Mouse (Mus musculus): ENCODE data around the gene Itgal. TPM values are rescaled to one million over a fixed set of nuclear protein-coding genes. Genes with fewer than 3 reads are reported as not detected.

The Itgal gene
- polyA plus RNA-seq, 1 experiment from 2014 or later, result 0.69 TPM

DNA sequence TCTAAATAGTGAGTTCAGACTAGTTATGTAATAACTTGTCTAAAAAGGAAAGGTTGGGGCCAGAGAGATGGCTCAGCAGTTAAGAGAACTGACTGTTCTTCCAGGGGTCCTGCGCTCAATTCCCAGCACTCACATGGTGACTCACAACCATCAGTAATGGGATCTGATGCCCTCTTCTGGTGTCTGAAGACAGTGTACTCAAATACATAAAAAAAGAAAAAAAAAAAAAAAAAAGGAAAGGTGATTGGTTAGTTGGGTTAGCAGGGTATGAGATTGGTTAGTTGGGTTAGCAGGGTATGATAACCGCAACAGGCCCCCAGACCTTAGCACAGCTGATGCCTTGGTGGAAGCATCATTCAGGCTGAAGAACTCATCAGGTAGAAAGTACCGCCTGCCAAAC, 32.5 kb upstream of the Itgal start:
- Histone ChIP-seq H3K27ac (no peak overlapping the region), H3K4me3 (no peak overlapping the region), H3K4me1 (peaks cover 22% of the 10 kb centered on the region), H3K27me3 (no peaks in the 10 kb centered on the region), H3K36me3 (peaks cover 4% of the 10 kb centered on the region), H3K9ac (no peak overlapping the region), H3K4me2 (replicated peaks) (no peak overlapping the region), H3K9me3 (peaks cover 5% of the 10 kb centered on the region)
- no peak for ATAC-seq (ENCODE audit: low FRiP score, low read depth)
- WGBS, result 95% methylated on average over 3 of the region's 3 CpGs

DNA sequence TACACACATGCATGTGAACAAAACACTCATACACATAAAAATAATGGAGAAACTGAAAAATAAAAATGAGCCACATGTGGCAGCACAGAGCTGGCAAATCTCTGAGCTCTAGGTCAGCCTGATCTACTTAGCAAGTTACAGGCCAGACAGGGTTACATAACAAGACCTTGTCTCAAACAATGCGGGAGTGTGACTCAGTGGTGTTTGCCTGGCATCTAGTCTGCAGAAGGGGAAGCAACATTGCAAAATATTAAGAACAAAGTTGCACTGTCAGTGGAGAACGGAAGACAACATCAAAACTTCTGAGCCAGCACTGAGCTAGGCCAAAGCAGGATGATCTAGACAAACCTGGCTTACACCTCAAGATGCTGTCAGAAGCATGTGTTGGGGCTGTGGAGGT, 25.8 kb upstream of the Itgal start:
- ATAC-seq (ENCODE audit: low FRiP score, low read depth), result no peak
- Histone ChIP-seq H3K27ac (no peak overlapping the region), H3K27me3 (no peaks in the 10 kb centered on the region), H3K4me2 (replicated peaks) (no peak overlapping the region), H3K9ac (no peak overlapping the region), H3K9me3 (peaks cover 12% of the 10 kb centered on the region), H3K4me1 (peaks cover 16% of the 10 kb centered on the region), H3K36me3 (peaks cover 48% of the 10 kb centered on the region), H3K4me3 (no peak overlapping the region)
- 87% methylated on average over 2 of the region's 2 CpGs for WGBS

DNA sequence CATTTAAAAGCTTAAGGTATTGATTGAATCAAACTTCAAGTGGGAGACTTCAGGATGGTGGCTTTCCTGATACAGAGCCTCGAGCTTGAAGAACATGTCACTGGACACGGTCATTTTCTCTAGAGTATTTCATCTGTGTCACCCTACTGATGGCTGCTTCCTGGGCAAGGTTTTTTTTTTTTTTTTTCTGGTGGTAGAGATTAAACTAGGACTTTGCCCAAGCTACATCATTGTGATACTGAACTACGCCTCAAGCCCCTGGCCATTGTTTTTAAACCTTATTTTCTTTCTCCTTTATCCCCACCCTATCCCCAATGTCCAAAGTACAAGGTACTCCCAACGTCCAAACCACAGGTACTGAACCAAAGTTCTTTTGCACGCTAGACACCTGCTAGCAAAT, 25.4 kb upstream of the Itgal start:
- no peak overlapping the region for H3K27ac ChIP-seq
- peaks cover 12% of the 10 kb centered on the region for H3K9me3 ChIP-seq
- peaks cover 16% of the 10 kb centered on the region for H3K4me1 ChIP-seq
- H3K36me3 ChIP-seq, result peaks cover 48% of the 10 kb centered on the region
- no peak overlapping the region for H3K4me3 ChIP-seq
- WGBS, result 92% methylated on average over 5 of the region's 5 CpGs
- H3K9ac ChIP-seq, result no peak overlapping the region
- H3K27me3 ChIP-seq, result no peaks in the 10 kb centered on the region
- no peak for ATAC-seq (ENCODE audit: low FRiP score, low read depth)
- no peak overlapping the region for H3K4me2 ChIP-seq (replicated peaks)

DNA sequence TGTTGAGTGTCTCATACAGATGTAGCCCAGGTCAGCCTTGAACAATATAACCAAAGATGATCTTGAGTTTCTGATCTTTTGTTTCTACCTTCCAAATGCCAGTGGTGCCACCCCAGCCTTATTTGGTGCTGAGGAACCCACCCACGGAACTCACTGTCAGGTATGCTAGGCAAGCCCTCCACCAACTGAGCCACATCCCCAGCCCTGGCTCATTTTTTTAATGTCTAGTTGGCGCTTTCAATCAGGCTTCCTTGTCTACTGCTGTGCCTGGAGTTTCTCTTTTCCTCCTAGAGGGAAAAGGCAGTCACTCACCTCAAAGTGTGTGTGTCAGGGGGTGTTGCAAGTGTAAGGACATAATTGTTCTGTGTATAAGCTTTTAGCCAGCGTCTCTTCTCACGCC, 25.0 kb upstream of the Itgal start:
- 97% methylated on average over 4 of the region's 4 CpGs for WGBS
- peaks cover 48% of the 10 kb centered on the region for H3K36me3 ChIP-seq
- H3K9me3 ChIP-seq, result peaks cover 12% of the 10 kb centered on the region
- ATAC-seq (ENCODE audit: low FRiP score, low read depth), result no peak
- no peak overlapping the region for H3K27ac ChIP-seq
- peaks cover 16% of the 10 kb centered on the region for H3K4me1 ChIP-seq
- H3K27me3 ChIP-seq, result no peaks in the 10 kb centered on the region
- H3K9ac ChIP-seq, result no peak overlapping the region
- no peak overlapping the region for H3K4me2 ChIP-seq (replicated peaks)
- H3K4me3 ChIP-seq, result no peak overlapping the region

DNA sequence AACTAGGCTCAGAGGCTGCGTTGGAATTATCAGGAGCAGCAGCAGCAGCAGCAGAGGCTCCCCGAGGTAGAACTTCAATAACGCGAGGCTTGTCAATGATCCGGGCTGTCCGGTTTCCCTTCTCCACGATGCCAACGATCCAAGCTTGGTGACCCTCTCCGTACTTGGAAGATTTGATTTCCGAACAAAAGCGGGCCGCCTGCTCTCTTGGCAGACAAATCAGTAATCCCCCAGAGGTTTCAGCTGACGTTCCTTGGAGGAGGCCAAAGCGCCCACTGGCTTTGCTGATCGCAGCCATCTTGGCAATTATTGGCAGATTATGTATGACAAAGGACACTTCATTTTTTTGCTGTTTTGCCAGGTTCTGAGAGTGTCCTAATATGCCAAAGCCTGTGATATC, 23.5 kb upstream of the Itgal start:
- WGBS, result 97% methylated on average over 15 of the region's 15 CpGs
- no peak for ATAC-seq (ENCODE audit: low FRiP score, low read depth)
- no peak overlapping the region for H3K27ac ChIP-seq
- H3K4me3 ChIP-seq, result peak overlapping the region; percentile 82
- peaks cover 12% of the 10 kb centered on the region for H3K9me3 ChIP-seq
- H3K36me3 ChIP-seq, result peaks cover 48% of the 10 kb centered on the region
- H3K27me3 ChIP-seq, result no peaks in the 10 kb centered on the region
- H3K9ac ChIP-seq, result no peak overlapping the region; the same call in 1 of the 2 replicates
- peak overlapping the region; percentile 93 for H3K4me2 ChIP-seq (replicated peaks)
- peaks cover 16% of the 10 kb centered on the region for H3K4me1 ChIP-seq

DNA sequence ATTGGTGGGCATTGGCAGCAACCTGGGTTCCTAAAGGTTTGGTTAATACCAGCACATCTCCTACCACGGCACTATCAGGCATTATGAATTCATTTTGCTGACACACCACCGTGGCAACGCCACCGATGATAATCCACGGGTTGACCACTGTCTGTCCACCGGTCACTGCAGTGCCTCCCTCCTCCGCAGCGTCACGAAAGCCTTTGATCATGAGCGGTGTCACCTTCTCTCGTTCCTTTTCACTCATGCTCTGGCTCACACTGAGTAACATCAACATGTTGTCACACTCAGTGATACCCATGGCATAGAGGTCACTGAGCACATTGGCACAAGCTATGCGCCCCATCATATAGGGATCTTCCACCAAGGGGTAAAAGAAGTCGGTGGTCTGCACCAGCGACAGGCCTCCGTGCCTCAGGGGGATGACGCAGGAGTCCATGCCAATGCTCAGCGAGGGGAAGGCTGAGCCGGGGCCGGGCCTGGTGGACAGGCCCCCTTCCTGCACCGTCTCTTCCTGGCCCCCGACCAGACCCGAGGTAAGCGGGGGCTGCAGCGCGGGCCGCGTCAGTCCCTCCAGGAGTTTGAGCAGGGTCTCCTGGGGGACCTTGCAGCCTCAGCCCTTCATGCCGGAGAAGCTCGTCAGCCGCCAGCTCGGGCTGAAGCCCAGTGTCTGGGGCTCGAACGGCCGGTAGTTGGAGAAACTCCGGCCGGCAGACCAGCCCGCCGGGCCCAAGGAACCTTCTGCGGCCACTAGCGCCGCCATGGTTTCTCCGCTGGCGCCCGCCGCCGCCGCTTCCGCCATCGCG, 22.7 kb upstream of the Itgal start:
- peaks cover 45% of the 10 kb centered on the region for H3K36me3 ChIP-seq
- no peaks in the 10 kb centered on the region for H3K27me3 ChIP-seq
- 17% methylated on average over 50 of the region's 50 CpGs for WGBS
- H3K9me3 ChIP-seq, result peaks cover 9% of the 10 kb centered on the region
- peak overlapping the region; percentile 94 for H3K9ac ChIP-seq
- peak overlapping the region; percentile 82 for H3K4me3 ChIP-seq
- peak overlapping the region; percentile 93 for H3K4me2 ChIP-seq (replicated peaks)
- H3K27ac ChIP-seq, result peak overlapping the region; percentile 88
- peak; percentile 75 for ATAC-seq (ENCODE audit: low FRiP score, low read depth)
- H3K4me1 ChIP-seq, result peaks cover 16% of the 10 kb centered on the region

DNA sequence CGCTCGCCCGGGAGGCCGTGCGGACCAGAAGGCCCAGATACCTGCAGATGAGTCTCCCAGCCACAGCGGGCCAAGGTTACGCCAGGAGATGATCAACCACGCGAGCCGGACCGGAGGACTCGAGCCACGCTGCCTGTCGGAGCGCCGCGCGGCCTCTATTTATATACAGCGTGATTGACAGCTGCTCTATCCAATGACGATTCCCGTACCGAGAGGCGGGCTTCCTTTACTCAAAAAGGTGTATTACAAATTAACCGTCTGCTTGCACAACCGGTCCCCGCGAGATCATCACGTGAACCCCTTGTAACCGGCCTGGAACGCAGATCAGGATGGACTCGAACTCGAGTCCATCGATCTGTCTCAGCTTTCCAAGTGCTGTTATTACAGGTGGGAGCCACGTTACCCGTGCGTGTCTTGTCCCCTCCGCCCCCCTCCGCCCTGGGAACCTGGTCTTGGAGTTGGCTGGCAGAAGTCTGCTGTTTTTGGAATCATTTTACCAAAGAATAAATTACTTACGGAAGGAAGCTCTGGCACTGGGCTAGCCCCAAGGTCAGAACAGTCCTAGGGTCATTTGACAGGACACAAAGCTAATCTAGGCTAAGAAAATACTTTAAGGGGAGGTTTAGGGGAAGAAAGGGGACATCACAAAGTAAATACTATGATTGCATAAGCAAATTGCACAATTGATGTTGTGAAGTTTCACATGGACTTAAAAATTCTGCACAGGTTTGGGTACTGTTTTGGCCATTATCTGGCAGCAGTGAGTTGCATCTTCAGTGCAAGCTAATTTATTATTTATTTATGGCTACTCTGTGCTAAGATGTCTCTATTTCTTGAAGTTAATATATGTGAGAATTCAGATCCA, 21.9 kb upstream of the Itgal start, which contains the start of gene Sephs2:
Gene Sephs2, minus strand, starts transcription at position 131 of the 865 bp plus-strand sequence.
- Histone ChIP-seq H3K36me3 (peaks cover 37% of the 10 kb centered on the region), H3K9ac (peak within 1 kb of the TSS; percentile 94), H3K4me2 (replicated peaks) (peak within 1 kb of the TSS; percentile 93), H3K4me3 (peak within 1 kb of the TSS; percentile 82), H3K27ac (peak within 1 kb of the TSS; percentile 88), H3K4me1 (peaks cover 16% of the 10 kb centered on the region), H3K9me3 (0 out of 2 replicates have a peak, but pooled peaks cover 4% of the 10 kb centered on the region), H3K27me3 (no peaks in the 10 kb centered on the region)
- peak; percentile 92 for ATAC-seq (ENCODE audit: low FRiP score, low read depth)
- WGBS, result 2% methylated on average over 39 of the region's 39 CpGs

DNA sequence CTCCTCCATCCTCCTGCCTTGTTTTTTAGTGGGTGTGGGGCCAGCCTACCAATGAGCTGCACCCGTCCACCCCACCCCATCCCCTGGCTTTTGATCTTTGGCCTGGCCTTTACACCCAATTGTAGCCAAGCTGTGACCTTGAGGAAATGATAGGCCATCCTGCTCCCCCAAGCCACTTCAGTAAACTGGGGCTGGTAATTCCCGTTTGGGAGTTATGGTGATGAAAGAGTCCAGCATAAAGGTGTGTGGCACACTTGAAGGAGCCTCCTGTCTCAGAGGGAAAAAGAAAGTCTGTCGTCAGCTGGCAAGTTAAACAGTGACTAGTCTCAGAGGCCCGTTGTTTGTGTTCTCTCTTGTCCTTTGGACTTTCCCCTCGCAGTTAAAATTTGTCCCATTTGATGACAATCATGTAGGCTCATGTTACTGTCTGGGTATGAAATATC, 19.5 kb upstream of the Itgal start:
- Histone ChIP-seq H3K27ac (no peak overlapping the region), H3K4me3 (no peak overlapping the region), H3K9me3 (0 out of 2 replicates have a peak, but pooled peaks cover 4% of the 10 kb centered on the region), H3K27me3 (no peaks in the 10 kb centered on the region), H3K36me3 (peaks cover 13% of the 10 kb centered on the region), H3K4me2 (replicated peaks) (no peak overlapping the region), H3K4me1 (peaks cover 16% of the 10 kb centered on the region), H3K9ac (no peak overlapping the region)
- ATAC-seq (ENCODE audit: low FRiP score, low read depth), result no peak
- WGBS, result 62% methylated on average over 5 of the region's 5 CpGs

DNA sequence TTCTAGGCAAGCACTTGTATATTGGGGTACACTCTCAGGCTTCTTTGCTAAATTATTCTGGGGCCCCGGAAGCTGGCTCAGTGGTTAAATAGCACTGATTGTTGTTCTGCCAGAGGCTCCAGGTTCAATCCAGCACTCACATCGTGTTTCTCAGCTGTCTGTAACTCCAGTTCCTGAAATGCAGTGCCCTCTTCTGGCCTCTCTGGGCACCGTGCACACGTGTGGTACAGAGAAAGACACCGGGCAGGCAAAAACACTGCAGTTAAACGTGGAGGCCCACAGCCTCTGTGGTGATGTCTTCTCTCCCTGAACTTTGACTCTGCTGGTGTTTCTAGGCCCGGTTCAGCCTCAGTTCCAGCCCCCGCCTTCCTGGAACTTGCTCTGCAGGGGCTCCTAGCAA, 17.7 kb upstream of the Itgal start:
- Histone ChIP-seq H3K4me1 (peaks cover 4% of the 10 kb centered on the region; the same call in 1 of the 2 replicates), H3K36me3 (no peaks in the 10 kb centered on the region), H3K27me3 (no peaks in the 10 kb centered on the region), H3K9ac (no peak overlapping the region), H3K4me3 (no peak overlapping the region), H3K9me3 (no peaks in the 10 kb centered on the region), H3K27ac (no peak overlapping the region), H3K4me2 (replicated peaks) (no peak overlapping the region)
- WGBS, result 21% methylated on average over 8 of the region's 8 CpGs
- ATAC-seq (ENCODE audit: low FRiP score, low read depth), result no peak

DNA sequence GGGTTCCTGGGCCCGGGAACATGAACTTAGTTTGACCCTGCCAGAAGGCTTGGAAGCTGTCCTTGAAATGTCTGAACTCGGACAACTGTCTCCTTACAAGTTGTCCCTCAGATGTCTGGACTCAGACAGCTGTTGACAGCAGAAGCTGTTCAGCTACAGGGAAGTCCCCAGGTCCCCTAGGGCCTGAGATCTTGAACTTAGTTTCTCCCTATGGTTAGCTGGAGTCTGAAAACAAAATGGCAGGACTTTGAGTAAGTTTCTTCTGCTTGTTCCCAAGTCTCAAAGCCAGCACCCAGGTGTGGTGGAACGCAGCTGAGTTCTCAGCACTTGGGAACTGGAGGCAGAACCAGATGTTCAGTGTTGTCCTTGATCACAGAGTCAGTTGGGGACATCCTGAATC, 16.0 kb upstream of the Itgal start:
- no peak overlapping the region for H3K9ac ChIP-seq
- no peak overlapping the region for H3K27ac ChIP-seq
- H3K4me1 ChIP-seq, result no peaks in the 10 kb centered on the region
- WGBS, result 71% methylated on average over 3 of the region's 3 CpGs
- no peak for ATAC-seq (ENCODE audit: low FRiP score, low read depth)
- H3K36me3 ChIP-seq, result no peaks in the 10 kb centered on the region
- no peak overlapping the region for H3K4me3 ChIP-seq
- no peaks in the 10 kb centered on the region for H3K27me3 ChIP-seq
- no peak overlapping the region for H3K4me2 ChIP-seq (replicated peaks)
- H3K9me3 ChIP-seq, result no peaks in the 10 kb centered on the region

DNA sequence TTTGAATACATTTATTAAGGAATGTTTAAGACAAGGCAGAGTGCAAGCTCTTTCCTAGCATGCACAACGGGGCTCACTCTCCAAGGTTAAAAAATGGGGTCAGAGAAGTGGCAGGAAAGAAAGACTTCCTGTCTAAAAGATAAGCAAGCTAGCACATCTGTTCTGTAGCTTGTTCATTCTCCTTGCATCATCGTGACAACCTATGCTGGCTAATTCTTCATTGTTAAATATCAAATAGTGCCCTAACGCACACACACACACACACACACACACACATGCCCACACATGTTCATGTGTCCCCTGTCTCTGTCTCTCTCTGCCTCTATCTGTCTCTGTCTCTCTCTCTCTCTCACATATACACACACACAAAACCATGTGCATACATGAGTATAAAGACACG, 14.9 kb upstream of the Itgal start:
- Histone ChIP-seq H3K36me3 (no peaks in the 10 kb centered on the region), H3K9ac (no peak overlapping the region), H3K27me3 (no peaks in the 10 kb centered on the region), H3K4me1 (no peaks in the 10 kb centered on the region), H3K9me3 (no peaks in the 10 kb centered on the region), H3K4me3 (no peak overlapping the region), H3K4me2 (replicated peaks) (no peak overlapping the region), H3K27ac (no peak overlapping the region)
- 69% methylated on average over 4 of the region's 4 CpGs for WGBS
- no peak for ATAC-seq (ENCODE audit: low FRiP score, low read depth)

DNA sequence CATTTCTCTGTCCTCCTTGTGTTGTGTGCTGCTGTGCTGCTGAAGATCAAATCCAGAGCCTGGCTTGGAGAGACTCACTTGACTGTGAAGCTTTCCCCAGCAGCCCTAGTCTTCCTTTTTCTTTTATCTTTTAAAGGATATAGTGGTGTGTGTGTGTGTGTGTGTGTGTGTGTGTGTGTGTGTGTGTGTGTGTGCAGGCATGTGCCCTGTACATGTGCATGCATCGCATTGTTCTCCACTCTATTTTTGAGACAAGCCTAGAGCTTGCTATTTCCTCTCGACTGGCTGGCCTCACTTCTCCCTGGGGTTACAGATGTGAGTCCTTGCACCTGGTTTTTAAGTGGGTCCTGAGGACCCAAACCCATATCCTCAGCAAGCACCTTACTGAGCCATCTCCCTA, 13.9 kb upstream of the Itgal start:
- Histone ChIP-seq H3K27ac (no peak overlapping the region), H3K4me3 (no peak overlapping the region), H3K9ac (no peak overlapping the region), H3K9me3 (0 out of 2 replicates have a peak, but pooled peaks cover 4% of the 10 kb centered on the region), H3K36me3 (no peaks in the 10 kb centered on the region), H3K4me1 (no peaks in the 10 kb centered on the region), H3K27me3 (no peaks in the 10 kb centered on the region), H3K4me2 (replicated peaks) (no peak overlapping the region)
- WGBS, result 79% methylated on average over 2 of the region's 2 CpGs
- no peak for ATAC-seq (ENCODE audit: low FRiP score, low read depth)
